Mouse (Mus musculus) inflammation-experienced regulatory T-cells, adult 6 months (primary cell): Measurements from ENCODE around the gene Gm17467. TPM values are rescaled to one million over a fixed set of nuclear protein-coding genes. Genes with fewer than 3 reads are reported as not detected.
"Not testable (repeated sequence)": the region's sequence is repeated elsewhere in the genome, so short reads cannot be mapped to it uniquely, and the experiment has no call there.

Experiments
- ATAC-seq: one replicate; pipeline ENCODE4 v1.8.0; 2017
- polyA plus RNA-seq, 3 experiments: library from polyadenylated mRNA; unstranded; fragments of 100-300 nt; shearing (Covaris generic); gene quantifications; one replicate each; pipeline ENCODE4 v1.2.1; 2017

Gene Gm17467
- polyA plus RNA-seq: not detected

DNA sequence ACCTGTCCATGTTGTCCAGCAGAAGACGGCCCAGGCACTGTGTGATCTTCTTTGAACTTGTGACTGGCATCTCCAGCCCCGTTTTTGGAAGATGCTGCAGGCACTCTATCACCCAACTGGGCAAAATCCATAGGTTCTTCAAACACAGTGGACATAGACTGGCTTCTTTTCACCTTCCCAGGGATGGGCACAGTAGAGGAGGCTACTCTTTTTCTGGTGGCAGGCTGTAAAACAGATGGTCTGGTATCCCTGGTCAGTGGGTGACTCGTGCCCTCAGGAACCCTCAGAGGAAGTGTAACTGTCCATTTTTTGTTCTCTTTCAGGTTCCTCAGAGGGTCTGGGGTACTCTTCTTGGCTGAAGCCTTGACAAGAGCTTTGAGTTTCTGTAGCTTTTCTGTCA, at the start of gene Gm17467:
Gene Gm17467 (minus strand): TSS at position 101 of the 400 bp plus-strand sequence.
- not testable (repeated sequence) for ATAC-seq

Other genes with a start within 250 kb of the Gm17467 start
- not detected for gene Cldn34c2, start 123.1 kb downstream of the Gm17467 start, polyA plus RNA-seq
- not detected for gene Cldn34c3, start 88.9 kb upstream of the Gm17467 start, polyA plus RNA-seq